Mouse (Mus musculus) layer of hippocampus, adult 9-10 months (tissue): ENCODE data around the gene Stk32c.

Experiments
- DNase-seq: peaks from one replicate; pipeline ENCODE4 v3.0.0; 2022; ENCODE audit warnings: low spot score

The Stk32c gene

GRCm38 (mm10) chr7:139191619-139192018, 21.5 kb downstream of the Stk32c start:
- no peak for DNase-seq

DNA sequence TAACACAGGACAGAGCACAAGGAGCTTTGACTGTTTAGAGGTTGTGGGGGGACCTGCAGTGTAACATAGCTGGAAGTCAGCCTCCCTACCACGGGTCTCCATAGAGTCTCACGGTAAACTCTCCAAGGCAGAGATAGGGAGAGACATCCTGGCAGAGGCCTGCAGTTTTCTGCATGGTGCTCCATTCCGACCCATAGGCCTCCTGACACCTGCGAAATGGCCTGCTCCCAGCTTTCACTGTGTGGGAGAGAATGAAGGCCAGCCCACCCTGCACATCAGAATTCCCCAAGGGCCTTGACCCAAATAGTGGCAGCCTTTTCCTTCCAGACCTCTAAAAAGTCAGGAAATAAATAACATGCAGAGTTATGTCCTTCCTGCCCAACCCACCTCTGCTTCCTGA, 22.5 kb downstream of the Stk32c start:
- DNase-seq, result no peak

DNA sequence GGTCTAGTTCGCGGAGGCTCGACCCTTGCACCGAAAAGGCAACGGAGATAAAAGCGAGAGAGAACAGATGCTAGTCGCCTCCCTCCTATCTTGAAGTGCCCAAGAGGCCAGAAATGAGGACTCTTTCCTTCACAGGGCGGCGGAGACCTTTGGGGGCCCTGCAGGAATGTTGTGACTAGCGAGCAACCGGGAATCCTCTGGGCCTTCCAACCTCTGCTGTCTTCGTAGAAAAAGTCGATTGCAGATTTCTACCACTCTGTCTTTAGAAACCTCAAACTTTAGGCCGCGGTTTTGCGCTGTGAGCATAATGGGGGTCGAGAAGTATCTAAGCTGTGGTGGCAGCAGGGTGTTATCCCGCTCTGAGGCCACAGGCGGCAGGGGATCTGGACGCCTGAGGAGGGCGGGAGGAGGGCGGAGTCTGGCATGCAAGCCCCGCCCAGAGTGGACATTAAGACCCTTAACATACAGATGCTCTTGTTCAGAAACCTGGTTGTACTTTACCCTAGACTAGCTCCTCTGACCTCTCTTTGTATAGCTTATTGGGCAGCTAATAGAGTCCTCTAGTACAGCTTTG, 24.4 kb downstream of the Stk32c start:
- no peak for DNase-seq

DNA sequence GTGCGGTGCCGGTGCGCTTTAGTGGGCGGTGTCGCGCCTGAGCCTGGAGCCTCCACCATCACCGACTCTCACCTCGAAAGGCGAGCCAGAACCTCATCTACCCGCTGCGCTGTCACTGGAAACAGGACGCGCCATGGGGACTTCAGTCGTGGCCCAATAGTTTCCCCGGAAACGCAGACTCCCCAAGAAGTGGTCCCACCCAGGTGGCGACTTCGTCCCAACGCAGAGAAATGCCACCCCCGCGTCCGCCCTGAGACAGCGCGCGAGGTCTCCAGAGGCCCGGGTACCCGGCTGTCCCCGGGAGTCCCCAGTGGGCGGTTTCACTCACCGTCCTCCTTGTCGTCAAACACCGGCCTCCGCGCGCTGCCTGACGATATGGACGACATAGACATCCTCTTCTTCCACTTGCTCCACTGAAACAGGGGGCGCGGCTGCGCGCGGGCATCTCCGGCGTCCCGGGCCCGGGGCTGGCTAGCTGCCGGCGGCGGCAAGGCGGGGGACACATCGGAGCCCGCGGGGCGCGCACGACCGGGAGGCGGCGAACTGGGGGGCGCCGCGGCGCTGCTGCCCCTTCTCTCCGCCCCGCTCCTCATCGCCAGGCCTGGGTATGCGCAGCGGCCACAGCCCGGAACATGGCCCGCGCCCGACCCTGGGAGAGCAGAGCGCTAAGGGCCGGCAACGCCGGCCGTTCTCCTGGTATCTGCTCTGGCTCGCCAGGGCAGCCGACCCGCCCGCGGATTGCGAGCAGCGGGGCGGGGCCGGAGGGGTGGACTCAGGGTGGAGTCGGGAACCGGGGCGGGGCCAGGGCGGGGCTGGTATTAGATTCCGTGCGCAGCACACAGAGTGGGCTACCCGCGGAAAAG, 25.1 kb downstream of the Stk32c start:
- DNase-seq, result no peak

GRCm38 (mm10) chr7:139187277-139187676, 25.8 kb downstream of the Stk32c start:
- DNase-seq, result no peak

DNA sequence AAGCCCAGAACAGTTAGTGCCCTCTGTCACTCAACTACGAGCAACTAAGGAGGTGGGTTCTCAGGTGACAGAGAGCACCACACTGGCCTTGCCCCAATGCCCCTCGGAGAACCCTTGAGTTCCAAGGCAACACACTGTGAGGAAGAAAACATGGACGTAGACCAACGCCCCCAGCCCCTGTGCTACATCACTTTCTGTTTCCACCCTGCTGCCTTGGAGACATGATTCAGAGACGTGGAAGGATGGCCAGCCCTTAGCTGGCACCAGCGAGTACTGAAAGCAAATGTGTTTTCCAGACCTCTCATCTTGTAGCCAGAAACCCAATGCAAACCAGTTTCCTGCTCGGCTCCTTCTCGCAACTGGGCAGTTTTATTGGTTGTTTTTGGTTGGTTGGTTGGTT, 26.7 kb downstream of the Stk32c start:
- no peak for DNase-seq

DNA sequence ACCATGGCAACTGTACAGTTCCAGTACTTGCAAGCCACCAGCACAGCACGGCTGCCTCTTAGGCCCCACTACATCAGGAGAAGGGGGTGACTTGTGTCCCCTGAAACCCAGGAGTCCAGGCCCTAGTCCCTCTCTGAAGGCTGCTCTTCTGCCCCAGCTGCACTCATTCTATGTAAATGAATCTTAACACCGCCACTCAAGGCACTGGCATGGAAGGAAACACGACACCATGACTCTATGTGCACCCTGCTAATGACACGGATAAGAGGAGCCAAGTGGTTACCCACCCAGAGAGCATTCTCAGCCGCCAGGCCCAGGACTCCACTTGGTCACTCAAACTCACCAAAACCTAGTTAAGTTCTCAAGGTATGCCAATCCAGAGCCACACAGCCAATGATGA, 27.1 kb downstream of the Stk32c start:
- no peak for DNase-seq

DNA sequence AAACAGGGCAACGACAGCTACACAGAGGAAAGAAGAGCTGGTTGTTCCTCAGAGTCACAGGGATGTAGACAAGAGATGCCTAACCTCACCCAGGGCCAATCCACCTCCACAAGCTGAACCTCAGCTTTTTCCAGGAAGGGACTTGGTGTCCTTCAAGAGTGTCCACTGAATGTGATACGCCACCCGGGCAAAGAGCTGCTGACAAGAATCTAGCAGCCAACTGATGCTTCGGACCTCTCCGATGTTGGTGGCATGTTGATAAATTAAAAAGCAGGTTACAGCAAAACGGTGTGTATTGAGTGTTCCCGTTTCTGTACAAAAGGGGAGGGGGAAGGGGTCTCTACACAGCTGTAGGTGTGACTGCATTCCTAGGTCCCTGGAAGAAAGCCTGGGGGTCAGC, 28.3 kb downstream of the Stk32c start:
- DNase-seq, result no peak

DNA sequence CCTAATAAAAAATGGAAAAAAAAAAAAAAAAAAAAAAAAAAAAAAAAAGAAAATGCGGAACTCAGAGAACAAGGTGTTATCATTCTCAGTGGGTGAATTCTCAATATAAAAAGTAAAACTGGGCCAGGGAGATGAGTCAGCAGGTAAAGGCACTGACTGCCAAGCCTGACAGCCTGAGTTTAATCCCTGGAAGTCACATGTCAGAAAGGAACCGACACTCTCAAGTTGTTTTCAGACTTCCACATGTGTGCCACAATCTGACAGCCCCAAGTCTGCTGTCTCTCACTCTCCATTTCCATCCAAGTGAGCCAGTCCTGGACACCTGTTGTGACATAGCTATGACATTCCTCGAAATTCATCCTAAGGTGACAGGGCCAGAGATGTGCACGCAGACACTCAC, 28.7 kb downstream of the Stk32c start:
- no peak for DNase-seq

GRCm38 (mm10) chr7:139180058-139180457, 33.0 kb downstream of the Stk32c start:
- DNase-seq, result no peak

DNA sequence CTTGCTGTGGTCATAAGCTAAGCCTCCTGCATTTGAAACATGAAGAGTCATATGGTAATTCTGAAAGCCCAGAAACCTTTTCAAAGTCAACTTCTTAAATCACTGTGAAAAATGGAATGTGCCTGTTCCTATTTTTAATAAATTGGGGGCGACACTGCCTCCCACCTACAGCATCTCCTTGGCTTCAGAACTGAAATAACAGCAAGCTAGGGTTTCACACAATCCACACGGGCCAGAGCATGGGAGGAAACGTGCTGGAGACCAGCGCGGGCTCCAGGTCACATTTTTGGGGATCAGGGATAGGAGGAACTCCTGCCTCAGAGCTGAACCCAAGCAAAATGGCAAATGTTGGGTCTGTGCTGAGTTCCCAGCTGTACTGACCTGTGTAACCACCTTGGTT, 33.8 kb downstream of the Stk32c start:
- DNase-seq, result no peak

DNA sequence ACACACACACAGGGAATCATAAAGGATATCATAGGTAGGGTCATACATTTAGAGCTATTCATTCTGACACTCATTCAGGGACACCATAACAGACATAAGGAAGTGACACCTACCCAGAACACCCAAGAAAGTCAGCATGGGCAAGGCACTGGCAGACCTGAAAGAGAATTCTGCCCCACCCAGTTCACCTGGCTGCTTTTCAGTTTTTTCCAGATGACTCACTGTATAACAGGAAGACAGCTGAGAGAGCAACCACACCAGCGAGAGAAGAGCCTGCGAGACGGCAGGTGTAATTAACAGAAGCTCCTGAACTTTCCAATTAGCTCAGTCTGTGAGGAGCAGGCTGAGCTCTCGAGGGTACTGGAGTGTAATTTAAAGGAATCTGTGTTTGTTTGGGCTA, 44.0 kb downstream of the Stk32c start:
- no peak for DNase-seq

GRCm38 (mm10) chr7:139164410-139164809, 48.7 kb downstream of the Stk32c start:
- DNase-seq, result no peak

GRCm38 (mm10) chr7:139158956-139159355, 54.2 kb downstream of the Stk32c start:
- DNase-seq, result no peak

DNA sequence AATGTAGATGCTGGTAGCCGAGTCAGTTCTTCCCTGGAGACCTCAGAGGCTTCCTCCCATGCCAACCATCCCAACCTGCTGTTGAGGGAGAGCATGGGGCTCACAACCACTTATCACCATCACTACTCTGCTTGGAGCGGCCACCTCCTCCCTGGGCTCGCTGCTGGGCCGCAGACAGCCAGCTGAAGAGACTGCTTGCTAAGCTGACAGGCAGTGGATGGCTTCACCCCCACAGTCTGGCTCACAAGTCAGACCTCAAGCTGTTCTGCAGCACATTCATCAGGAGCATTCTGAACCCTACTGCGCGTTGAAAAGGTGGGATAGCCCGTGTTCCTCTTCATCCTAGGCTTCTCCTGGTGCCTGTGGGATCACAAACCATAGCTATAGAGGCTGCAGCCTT, 54.6 kb downstream of the Stk32c start:
- DNase-seq, result no peak

- DNase-seq, result no peak
These were observed 55.6 kb downstream of the Stk32c start for GRCm38 (mm10) chr7:139157541-139157940.

GRCm38 (mm10) chr7:139156341-139157058, 56.6 kb downstream of the Stk32c start:
- DNase-seq, result no peak

GRCm38 (mm10) chr7:139152927-139153326, 60.2 kb downstream of the Stk32c start:
- no peak for DNase-seq

- DNase-seq, result no peak
These were observed 62.0 kb downstream of the Stk32c start for GRCm38 (mm10) chr7:139151116-139151515.

DNA sequence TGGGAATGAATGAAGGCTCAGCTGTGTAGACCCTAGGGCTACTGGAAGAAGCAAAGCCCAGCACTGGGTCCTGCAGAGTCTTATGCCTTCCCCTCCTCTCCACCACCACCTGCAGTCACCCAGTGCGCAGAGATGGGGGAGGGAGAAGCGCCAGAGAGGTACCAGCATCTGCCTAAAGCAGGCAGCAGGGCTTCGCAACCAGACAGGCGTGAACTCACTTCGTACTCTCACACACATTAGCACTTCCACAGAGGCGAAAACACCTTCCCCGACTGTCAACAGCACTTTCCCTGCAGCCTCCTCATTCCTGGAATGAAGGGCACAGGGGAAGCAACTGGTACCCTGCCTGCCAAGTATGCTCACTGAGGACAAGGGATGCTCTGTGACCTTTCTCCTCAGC, 63.7 kb downstream of the Stk32c start:
- no peak for DNase-seq

- DNase-seq, result no peak
These were observed 65.7 kb downstream of the Stk32c start for GRCm38 (mm10) chr7:139147360-139147759.

GRCm38 (mm10) chr7:139145891-139146290, 67.2 kb downstream of the Stk32c start:
- no peak for DNase-seq

- no peak for DNase-seq
These were observed 69.3 kb downstream of the Stk32c start for GRCm38 (mm10) chr7:139143785-139144184.
